Mouse (Mus musculus) cortical plate, adult 2 months (tissue): ENCODE measurements at regions not wholly inside any gene's neighbourhood (a gene's known extent, or its start where the extent isn't known, plus 50 kb on each side); places are given as distances from the start of the nearest gene placed in this dataset.

Experiments
- CTCF ChIP-seq: fragments of 200-500 bp; IDR thresholded peaks from 2 replicates; pipeline ENCODE4 v1.5.1; 2011; ENCODE audit warnings: mild to moderate bottlenecking, control low read depth, low read length; ENCODE audit not compliant: insufficient read depth; ENCODE audit errors: extremely low read depth
- POLR2A ChIP-seq: fragments of 200-500 bp; IDR thresholded peaks from 2 replicates; pipeline ENCODE4 v1.6.1; 2011; ENCODE audit warnings: mild to moderate bottlenecking, low read length, control low read depth; ENCODE audit not compliant: insufficient read depth; ENCODE audit errors: extremely low read depth

DNA sequence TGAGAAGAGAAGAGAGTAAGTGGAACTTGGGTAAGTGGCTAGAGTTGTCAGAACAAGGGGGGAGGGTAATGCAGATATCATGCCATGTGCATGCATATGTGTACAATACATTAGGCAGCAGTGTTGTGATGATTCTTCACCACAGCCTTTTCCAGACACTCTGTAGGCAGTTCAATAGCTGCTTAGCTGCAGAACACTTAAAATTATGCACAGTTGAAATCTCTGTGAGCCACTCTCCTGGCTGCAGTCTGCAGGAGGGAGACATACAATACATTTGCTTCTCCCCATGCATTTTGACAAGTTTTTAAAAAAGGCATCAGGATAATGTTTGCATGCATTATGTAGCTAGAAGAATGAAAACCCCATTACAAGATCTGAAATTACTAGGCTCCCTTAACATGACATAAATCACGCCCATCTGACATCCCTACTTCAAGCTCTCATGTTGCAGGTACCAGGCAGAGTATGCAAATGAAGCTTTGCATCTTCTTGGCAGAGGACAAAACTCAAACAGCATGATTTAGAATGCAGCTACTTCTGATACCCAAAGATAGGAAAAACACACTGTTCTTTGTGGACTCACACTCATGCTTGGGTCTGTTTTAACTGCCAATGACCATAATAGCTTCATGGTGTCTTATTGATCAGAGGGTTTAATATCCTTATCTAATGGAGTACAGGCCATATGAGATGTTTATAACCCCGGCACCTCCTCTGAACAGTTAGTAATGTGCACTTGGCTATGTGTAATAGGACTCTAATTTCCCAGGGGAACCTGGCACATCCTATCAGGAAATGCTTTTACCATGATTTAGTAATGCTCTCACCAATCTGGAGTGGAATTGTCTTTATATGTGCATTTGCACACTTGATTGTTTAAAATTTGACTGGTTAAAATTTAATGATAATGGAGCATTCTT is 640.9 kb upstream of the Marcks start:
- TF ChIP-seq POLR2A = no peak
- no peak for TF ChIP-seq CTCF
